Mouse (Mus musculus) heart, postnatal 0 days (tissue): ENCODE data around the gene Gmfg.

Experiments
- CTCF ChIP-seq: IDR thresholded peaks from 2 replicates; pipeline ENCODE4 v1.5.1; 2016; ENCODE audit warnings: antibody characterized with exemption, control low read depth, low read depth
- EP300 ChIP-seq: IDR thresholded peaks from 2 replicates; pipeline ENCODE4 v1.6.1; 2016; ENCODE audit warnings: antibody characterized with exemption, low read depth

DNA sequence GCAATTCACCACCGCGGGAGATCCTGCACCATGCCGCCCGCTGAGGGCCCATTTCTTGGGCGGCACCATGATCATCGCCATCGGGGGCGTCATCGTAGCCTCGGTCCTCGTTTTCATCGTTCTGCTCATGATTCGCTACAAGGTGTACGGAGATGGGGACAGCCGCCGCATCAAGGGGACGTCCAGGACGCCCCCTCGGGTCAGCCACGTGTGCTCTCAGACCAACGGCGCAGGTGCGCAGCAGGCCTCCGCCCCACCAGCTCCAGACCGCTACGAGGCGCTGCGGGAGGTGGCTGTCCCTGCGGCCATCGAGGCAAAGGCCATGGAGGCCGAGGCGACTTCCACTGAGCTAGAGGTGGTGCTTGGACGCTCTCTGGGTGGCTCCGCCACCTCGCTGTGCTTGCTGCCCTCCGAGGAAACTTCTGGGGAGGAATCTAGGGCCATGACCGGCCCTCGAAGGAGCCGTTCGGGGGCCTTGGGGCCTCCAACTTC lies 29.5 kb downstream of the Gmfg start:
- no peak for TF ChIP-seq CTCF
- TF ChIP-seq EP300 = no peak
